Mouse (Mus musculus) testis, adult 2 months (tissue): ENCODE results near the gene Flg.

Experiments
- CTCF ChIP-seq: fragments of 200-500 bp; IDR thresholded peaks from 2 replicates; pipeline ENCODE4 v1.5.1; 2012; ENCODE audit warnings: low read depth, mild to moderate bottlenecking, inconsistent platforms, low read length, moderate library complexity; ENCODE audit not compliant: control insufficient read depth, insufficient read depth, insufficient replicate concordance
- POLR2A ChIP-seq: fragments of 200-500 bp; IDR thresholded peaks from 2 replicates; pipeline ENCODE4 v1.6.1; 2012; ENCODE audit warnings: low read depth, mild to moderate bottlenecking, inconsistent platforms, low read length, moderate library complexity; ENCODE audit not compliant: control insufficient read depth

DNA sequence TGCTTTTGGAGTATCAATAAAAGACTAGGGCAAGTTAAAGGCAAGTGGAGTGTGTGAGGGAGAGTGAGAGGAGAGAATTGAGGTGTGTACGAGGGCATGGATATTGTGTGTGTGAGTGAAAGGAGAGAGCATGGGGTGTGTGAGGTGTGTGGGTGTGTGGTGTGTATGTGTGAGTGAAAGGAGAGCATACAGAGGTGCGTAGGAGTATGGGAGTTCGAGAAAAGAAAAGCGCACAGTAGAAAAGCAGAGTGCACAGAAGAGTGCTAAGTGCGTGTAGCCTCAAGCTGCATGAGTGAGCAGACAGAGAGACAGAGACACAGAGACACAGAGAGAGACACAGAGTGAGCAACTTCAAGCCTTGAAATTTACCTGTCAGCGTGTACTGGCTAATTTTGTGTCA lies 26.5 kb downstream of the Flg start:
- TF ChIP-seq CTCF = no peak
- TF ChIP-seq POLR2A = no peak
